Mouse (Mus musculus) neural tube, embryonic 14.5 days (tissue): ENCODE data around the gene Pttg1ip. TPM values are rescaled to one million over a fixed set of nuclear protein-coding genes. Genes with fewer than 3 reads are reported as not detected.

Experiments
- ATAC-seq: fragments of 200-750 bp; cut with Nextera tagmentation; 2 replicates; pipeline ENCODE4 v1.8.0; 2017; ENCODE audit warnings: low read depth, mild to moderate bottlenecking, moderate TSS enrichment, moderate library complexity
- H3K27ac ChIP-seq: fragments of 300-500 bp; sonication (generic); 2 replicates; pipeline ENCODE4 v1.5.1; 2014; ENCODE audit warnings: low read depth, mild to moderate bottlenecking, control low read depth, low read length, moderate library complexity, mixed read lengths
- H3K27me3 ChIP-seq: fragments of 300-500 bp; sonication (generic); 2 replicates; pipeline ENCODE4 v1.6.1; 2014; ENCODE audit warnings: low read length; ENCODE audit not compliant: control insufficient read depth, insufficient read depth
- H3K36me3 ChIP-seq: fragments of 300-500 bp; sonication (generic); 2 replicates; pipeline ENCODE4 v1.6.1; 2014; ENCODE audit warnings: low read length, mixed read lengths; ENCODE audit not compliant: control insufficient read depth, insufficient read depth
- H3K4me1 ChIP-seq: fragments of 300-500 bp; sonication (generic); 2 replicates; pipeline ENCODE4 v1.6.1; 2014; ENCODE audit warnings: low read length; ENCODE audit not compliant: control insufficient read depth, insufficient read depth
- H3K4me2 ChIP-seq: fragments of 300-500 bp; sonication (generic); 2 replicates; pipeline ENCODE4 v1.6.1; 2014; ENCODE audit warnings: mild to moderate bottlenecking, low read depth, low read length, control low read depth
- H3K4me3 ChIP-seq: fragments of 300-500 bp; sonication (generic); 2 replicates; pipeline ENCODE4 v1.5.1; 2014; ENCODE audit warnings: low read depth, low read length, control low read depth, mixed read lengths
- H3K9ac ChIP-seq: fragments of 300-500 bp; sonication (generic); replicated peaks from 2 replicates; pipeline ENCODE4 v1.6.1; 2014; ENCODE audit warnings: low read depth, mild to moderate bottlenecking, control low read depth, low read length, mixed read lengths
- H3K9me3 ChIP-seq: fragments of 300-500 bp; sonication (generic); 2 replicates; pipeline ENCODE4 v1.6.1; 2016; ENCODE audit warnings: low read length; ENCODE audit not compliant: control insufficient read depth
- WGBS: fragments of 180-500 bp; shearing (Covaris S2); extraction: QIAGEN DNeasy Blood & Tissue Kit; methylation state at CpG from one replicate; pipeline ENCODE4 v1.1.7; 2014; 5-methylcytosine and 5-hydroxymethylcytosine counted together
- polyA plus RNA-seq: library from polyadenylated mRNA; unstranded; fragments of >200 nt; fragmentation: Nextera tagmentation; extraction: Ambion mirVana; gene quantifications from 2 replicates; pipeline ENCODE4 v1.2.1, GENCODE M21; 2014

Pttg1ip gene
- polyA plus RNA-seq, result 64.2 and 82.6 TPM in 2 replicates

DNA sequence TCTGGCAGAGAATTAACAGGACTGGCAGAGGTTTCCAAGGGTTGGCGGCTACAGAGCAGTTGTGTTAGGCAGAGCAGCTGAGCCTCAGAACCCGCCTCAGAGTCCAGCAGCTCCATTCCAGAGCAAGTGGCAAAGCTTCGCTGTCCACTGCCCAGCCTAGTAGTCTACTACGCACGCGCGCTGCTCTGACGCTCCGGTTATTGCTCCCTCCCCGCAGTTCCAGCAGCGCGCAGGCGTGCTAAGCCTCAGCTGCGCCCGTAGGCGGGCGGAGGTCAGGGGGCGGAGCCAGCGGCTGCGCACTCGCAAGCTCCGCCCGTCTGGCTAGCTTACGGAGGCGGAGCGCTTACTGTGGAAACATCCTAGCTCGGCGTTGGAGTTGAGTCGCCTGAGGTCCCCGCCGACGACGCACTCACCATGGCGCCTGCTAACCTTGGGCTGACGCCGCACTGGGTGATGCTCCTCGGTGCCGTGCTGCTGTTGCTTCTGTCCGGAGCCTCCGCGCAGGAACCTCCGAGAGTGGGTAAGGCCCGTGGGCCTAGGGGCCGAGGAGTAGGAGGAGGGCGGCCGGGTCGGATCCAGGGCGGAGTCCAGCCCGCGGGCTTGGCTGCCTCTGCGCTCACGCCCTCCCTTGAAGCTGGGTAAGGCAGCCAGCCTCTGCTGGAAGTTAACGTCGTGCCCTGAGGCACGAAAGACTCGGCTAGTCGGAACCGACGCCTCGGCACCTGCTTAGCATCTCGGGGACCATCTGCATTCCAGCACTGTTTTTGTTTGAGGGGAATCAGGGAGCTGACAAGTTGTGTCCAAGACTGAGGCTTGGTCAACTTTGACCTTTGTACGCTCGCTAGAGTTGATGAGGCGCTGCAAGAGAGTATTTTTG is at the start of gene Pttg1ip:
TSS of gene Pttg1ip (plus strand) at position 313 of the 877 bp plus-strand sequence.
- H3K9ac ChIP-seq, result peak within 1 kb of the TSS; percentile 80
- peak; percentile 96 for ATAC-seq
- under 1% methylated on average over 64 of the region's 64 CpGs for WGBS

DNA sequence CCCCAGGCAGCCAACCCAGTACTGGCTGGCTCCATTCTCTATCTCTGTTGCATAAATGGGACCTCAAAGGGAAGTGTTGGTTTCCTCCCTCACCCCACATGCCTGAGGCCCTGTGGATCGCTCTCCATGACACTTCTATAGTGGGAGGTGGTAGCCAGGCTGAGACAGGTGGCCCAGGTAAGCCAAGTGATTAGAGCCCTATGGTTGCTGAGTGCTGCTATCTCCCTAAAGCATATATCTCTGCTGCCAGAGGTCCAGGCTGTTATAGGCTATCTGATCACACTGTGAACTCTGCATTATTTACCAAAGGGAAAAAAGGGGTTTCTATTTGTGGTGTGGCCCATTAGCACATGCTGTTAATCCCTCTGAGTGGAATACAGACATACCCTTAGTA is 49.5 kb upstream of the Pttg1ip start:
- no peaks in the 10 kb centered on the region for H3K9me3 ChIP-seq
- no peak overlapping the region for H3K9ac ChIP-seq
- no peaks in the 10 kb centered on the region for H3K27me3 ChIP-seq
- no peaks in the 10 kb centered on the region for H3K4me1 ChIP-seq
- no peak for ATAC-seq
- no peak overlapping the region for H3K4me3 ChIP-seq
- no peak overlapping the region for H3K27ac ChIP-seq
- H3K4me2 ChIP-seq, result no peak overlapping the region
- 79% methylated on average over 1 of the region's 1 CpGs for WGBS
- H3K36me3 ChIP-seq, result no peaks in the 10 kb centered on the region

More for the DNA sequence above, at the start of gene Pttg1ip:
- Histone ChIP-seq H3K4me2 (peak within 1 kb of the TSS; percentile 62), H3K4me1 (peaks cover 12% of the 10 kb centered on the region; the same call in 1 of the 2 replicates), H3K36me3 (no peaks in the 10 kb centered on the region), H3K27me3 (no peaks in the 10 kb centered on the region), H3K9me3 (no peaks in the 10 kb centered on the region), H3K4me3 (peak within 1 kb of the TSS; percentile 85), H3K27ac (peak within 1 kb of the TSS; percentile 71)

GRCm38 (mm10) chr10:77536727-77537126 is 44.8 kb upstream of the Pttg1ip start:
- Histone ChIP-seq H3K9ac (no peak overlapping the region), H3K4me2 (no peak overlapping the region), H3K4me1 (no peaks in the 10 kb centered on the region), H3K4me3 (no peak overlapping the region), H3K36me3 (no peaks in the 10 kb centered on the region), H3K27ac (no peak overlapping the region), H3K9me3 (no peaks in the 10 kb centered on the region), H3K27me3 (no peaks in the 10 kb centered on the region)
- 61% methylated on average over 8 of the region's 8 CpGs for WGBS
- ATAC-seq, result no peak

- no peaks in the 10 kb centered on the region for H3K9me3 ChIP-seq
- H3K27me3 ChIP-seq, result no peaks in the 10 kb centered on the region
- H3K27ac ChIP-seq, result no peak overlapping the region
- no peak overlapping the region for H3K4me3 ChIP-seq
- ATAC-seq, result no peak
- 89% methylated on average over 11 of the region's 11 CpGs for WGBS
- no peaks in the 10 kb centered on the region for H3K4me1 ChIP-seq
- H3K4me2 ChIP-seq, result no peak overlapping the region
- no peaks in the 10 kb centered on the region for H3K36me3 ChIP-seq
- no peak overlapping the region for H3K9ac ChIP-seq
Observed at GRCm38 (mm10) chr10:77537215-77538209, 44.0 kb upstream of the Pttg1ip start.

DNA sequence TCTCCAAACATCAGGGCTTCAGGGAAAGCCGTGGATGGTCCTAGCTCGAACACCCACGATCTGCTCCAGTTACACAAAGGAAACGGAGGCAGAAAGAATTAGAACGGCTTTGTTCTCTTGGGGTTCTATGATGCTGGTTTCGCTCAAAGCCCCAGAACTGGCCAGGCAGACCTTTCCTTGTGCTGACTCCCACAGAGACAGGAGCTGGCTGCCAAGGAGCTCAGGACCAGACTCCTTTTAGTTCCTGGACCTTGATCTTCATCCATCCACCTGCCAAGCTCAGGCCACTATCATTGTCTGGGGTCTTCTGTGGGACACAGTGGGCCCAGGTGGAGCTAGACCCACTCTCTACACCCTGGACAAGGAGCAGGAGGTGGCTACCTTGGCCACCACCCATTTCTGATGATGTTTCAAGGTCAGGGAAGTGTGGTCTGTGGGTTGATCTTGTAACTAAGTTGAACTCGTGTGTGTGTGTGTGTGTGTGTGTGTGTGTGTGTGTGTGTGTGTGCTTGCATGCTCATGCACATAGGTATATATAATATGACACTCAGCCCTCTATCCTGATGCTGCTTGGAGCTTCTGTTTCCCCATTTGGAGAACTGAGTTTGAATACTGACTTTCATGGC is 42.1 kb upstream of the Pttg1ip start:
- H3K36me3 ChIP-seq, result no peaks in the 10 kb centered on the region
- H3K4me1 ChIP-seq, result no peaks in the 10 kb centered on the region
- H3K4me3 ChIP-seq, result no peak overlapping the region
- WGBS, result 86% methylated on average over 7 of the region's 7 CpGs
- H3K27me3 ChIP-seq, result no peaks in the 10 kb centered on the region
- no peak overlapping the region for H3K9ac ChIP-seq
- H3K4me2 ChIP-seq, result no peak overlapping the region
- H3K27ac ChIP-seq, result no peak overlapping the region
- no peaks in the 10 kb centered on the region for H3K9me3 ChIP-seq
- no peak for ATAC-seq

- H3K27me3 ChIP-seq, result no peaks in the 10 kb centered on the region
- H3K27ac ChIP-seq, result no peak overlapping the region
- H3K9ac ChIP-seq, result no peak overlapping the region
- H3K4me1 ChIP-seq, result no peaks in the 10 kb centered on the region
- 81% methylated on average over 4 of the region's 4 CpGs for WGBS
- H3K4me2 ChIP-seq, result no peak overlapping the region
- no peaks in the 10 kb centered on the region for H3K36me3 ChIP-seq
- H3K9me3 ChIP-seq, result no peaks in the 10 kb centered on the region
- ATAC-seq, result no peak
- no peak overlapping the region for H3K4me3 ChIP-seq
Observed at GRCm38 (mm10) chr10:77540576-77541102, 40.9 kb upstream of the Pttg1ip start.

DNA sequence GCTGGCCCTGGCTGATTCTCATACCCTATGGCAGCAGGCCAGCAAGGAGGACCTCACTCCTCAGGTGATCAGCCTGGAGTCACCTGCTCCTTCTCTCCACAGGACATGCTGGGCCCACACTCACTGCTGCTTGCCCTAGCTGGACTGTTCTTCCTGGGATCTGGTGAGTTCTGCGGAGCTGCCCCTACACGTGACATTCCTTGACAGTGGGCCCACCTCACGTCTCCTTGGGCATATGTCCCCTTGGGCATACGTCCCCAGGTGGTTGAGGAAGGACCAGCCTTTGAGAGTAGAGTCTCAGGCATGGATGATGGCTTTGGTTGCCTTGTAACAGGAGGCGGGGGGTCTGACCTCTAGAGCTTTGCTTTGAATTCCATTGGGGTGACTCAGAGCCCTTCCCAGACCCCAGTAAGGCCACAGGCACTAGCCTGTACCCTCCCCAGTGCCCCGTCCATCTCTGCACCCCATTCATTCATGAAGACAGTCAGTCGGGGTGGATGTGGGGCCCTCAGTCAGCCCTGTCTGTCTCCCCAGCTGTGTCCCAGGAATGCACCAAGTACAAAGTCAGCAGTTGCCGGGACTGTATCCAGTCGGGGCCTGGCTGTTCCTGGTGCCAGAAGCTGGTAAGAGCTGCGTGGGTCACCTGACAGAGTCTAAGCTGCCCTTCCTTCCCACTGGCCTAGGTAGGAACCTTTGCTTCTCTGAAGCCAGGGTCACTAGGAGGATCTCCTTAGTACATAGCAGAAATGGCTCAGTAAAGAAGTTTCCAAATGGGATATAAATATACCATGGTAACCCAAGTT is 39.5 kb upstream of the Pttg1ip start:
- no peaks in the 10 kb centered on the region for H3K27me3 ChIP-seq
- H3K9me3 ChIP-seq, result no peaks in the 10 kb centered on the region
- no peak overlapping the region for H3K4me2 ChIP-seq
- H3K4me3 ChIP-seq, result no peak overlapping the region
- H3K27ac ChIP-seq, result no peak overlapping the region
- H3K9ac ChIP-seq, result no peak overlapping the region
- WGBS, result 92% methylated on average over 10 of the region's 10 CpGs
- no peaks in the 10 kb centered on the region for H3K4me1 ChIP-seq
- no peak for ATAC-seq
- H3K36me3 ChIP-seq, result no peaks in the 10 kb centered on the region

DNA sequence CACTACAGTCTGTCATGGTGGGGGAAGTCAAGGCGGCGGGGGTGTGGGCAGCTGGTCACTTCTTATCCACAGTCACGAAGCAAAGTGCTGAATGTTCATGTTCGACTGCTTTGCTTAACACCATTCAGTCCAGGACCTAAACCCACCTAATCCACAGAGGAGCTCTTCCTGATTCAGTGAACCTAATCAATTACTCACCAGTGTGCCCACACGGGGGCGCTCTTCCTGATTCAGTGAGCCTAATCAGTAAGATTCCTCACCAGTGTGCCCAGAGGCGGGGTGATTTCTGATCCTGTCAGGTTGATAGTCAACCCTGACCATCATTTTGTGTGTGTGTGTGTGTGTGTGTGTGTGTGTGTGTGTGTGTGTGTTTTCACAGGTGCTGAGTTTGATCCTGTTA is 38.3 kb upstream of the Pttg1ip start:
- Histone ChIP-seq H3K4me2 (no peak overlapping the region), H3K27ac (no peak overlapping the region), H3K4me1 (no peaks in the 10 kb centered on the region), H3K9ac (no peak overlapping the region), H3K9me3 (no peaks in the 10 kb centered on the region), H3K27me3 (no peaks in the 10 kb centered on the region), H3K36me3 (no peaks in the 10 kb centered on the region), H3K4me3 (no peak overlapping the region)
- ATAC-seq, result no peak
- 44% methylated on average over 7 of the region's 7 CpGs for WGBS
